Mouse (Mus musculus) kidney, adult 2 months (tissue): ENCODE data around the gene Acyp1. TPM values are rescaled to one million over a fixed set of nuclear protein-coding genes. Genes with fewer than 3 reads are reported as not detected.

Source experiments
- DNase-seq: peaks from one replicate; pipeline ENCODE4 v3.0.0; 2021
- H3K27ac ChIP-seq: fragments of 200-500 bp; 2 replicates; pipeline ENCODE4 v1.5.1; 2012; ENCODE audit warnings: low read depth, low read length, control low read depth, inconsistent platforms; ENCODE audit not compliant: insufficient read depth
- H3K27me3 ChIP-seq: fragments of 200-500 bp; replicated peaks from 2 replicates; pipeline ENCODE4 v1.6.1; 2012; ENCODE audit warnings: mild to moderate bottlenecking, moderate library complexity, low read length, inconsistent platforms; ENCODE audit not compliant: control insufficient read depth, insufficient read depth
- H3K36me3 ChIP-seq: fragments of 200-500 bp; 2 replicates; pipeline ENCODE4 v1.6.1; 2012; ENCODE audit warnings: mild to moderate bottlenecking, moderate library complexity, low read length, inconsistent platforms; ENCODE audit not compliant: control insufficient read depth, insufficient read depth
- H3K4me1 ChIP-seq: fragments of 200-500 bp; 2 replicates; pipeline ENCODE4 v1.6.1; 2011; ENCODE audit warnings: low read length; ENCODE audit not compliant: control insufficient read depth, insufficient read depth
- H3K4me3 ChIP-seq: fragments of 200-500 bp; 2 replicates; pipeline ENCODE4 v1.5.1; 2011; ENCODE audit warnings: mild to moderate bottlenecking, low read depth, low read length, control low read depth; ENCODE audit not compliant: insufficient read depth
- CTCF ChIP-seq: fragments of 200-500 bp; conservative IDR thresholded peaks from 2 replicates; pipeline ENCODE4 v1.5.1; 2011; ENCODE audit warnings: low read depth, mild to moderate bottlenecking, control low read depth, low read length, moderate library complexity, mixed read lengths; ENCODE audit not compliant: insufficient read depth, insufficient read length
- POLR2A ChIP-seq: fragments of 200-500 bp; IDR thresholded peaks from one replicate; pipeline ENCODE4 v1.6.1; 2011; ENCODE audit warnings: low read depth, low read length, control low read depth
- WGBS: fragments of 180-500 bp; shearing (Covaris S2); methylation state at CpG from one replicate; pipeline ENCODE4 v1.1.7; 2018; 5-methylcytosine and 5-hydroxymethylcytosine counted together
- polyA plus RNA-seq: library from polyadenylated mRNA; depleted of rRNA; stranded (reverse); fragments of >200 nt; gene quantifications from 2 replicates; pipeline ENCODE4 v1.2.3, GENCODE M21; 2012; rRNA removed

Acyp1 gene
- polyA plus RNA-seq, 1 experiment: 19.1 TPM

- Histone ChIP-seq H3K4me3 (no peak overlapping the region), H3K27me3 (no peaks in the 10 kb centered on the region), H3K36me3 (peaks cover 2% of the 10 kb centered on the region; the same call in 1 of the 2 replicates), H3K4me1 (no peaks in the 10 kb centered on the region), H3K27ac (peak overlapping the region; percentile 12; the same call in 1 of the 2 replicates)
- peak; percentile 26 for DNase-seq
- no peak for TF ChIP-seq CTCF
- 44% methylated on average over 15 of the region's 15 CpGs for WGBS
Measured at GRCm38 (mm10) chr12:85227876-85228599, 60.2 kb downstream of the Acyp1 start.

GRCm38 (mm10) chr12:85227227-85227626 lies 61.0 kb downstream of the Acyp1 start:
- Histone ChIP-seq H3K36me3 (peaks cover 2% of the 10 kb centered on the region; the same call in 1 of the 2 replicates), H3K27me3 (no peaks in the 10 kb centered on the region), H3K27ac (no peak overlapping the region), H3K4me1 (no peaks in the 10 kb centered on the region), H3K4me3 (no peak overlapping the region)
- DNase-seq: no peak
- WGBS: 54% methylated on average over 7 of the region's 7 CpGs
- TF ChIP-seq POLR2A: no peak
- no peak for TF ChIP-seq CTCF

Other genes starting within 250 kb of the Acyp1 start
- gene Prox2, start 177.7 kb downstream of the Acyp1 start, polyA plus RNA-seq: 2.0 and 2.4 TPM in 2 replicates
- gene Dlst, start 177.6 kb downstream of the Acyp1 start, polyA plus RNA-seq: 294 and 312 TPM in 2 replicates
- 0.89 and 0.98 TPM in 2 replicates for gene Rps6kl1, start 137.2 kb downstream of the Acyp1 start, polyA plus RNA-seq
- gene Pgf, start 110.6 kb downstream of the Acyp1 start, polyA plus RNA-seq: 1.1 and 1.2 TPM in 2 replicates
- gene Eif2b2, start 69.0 kb downstream of the Acyp1 start, polyA plus RNA-seq: 101 and 112 TPM in 2 replicates
- gene Mlh3, start 17.8 kb downstream of the Acyp1 start, polyA plus RNA-seq: 8.1 and 9.6 TPM in 2 replicates
- gene Zc2hc1c, start 153 bp upstream of the Acyp1 start, polyA plus RNA-seq: 2.8 and 3.2 TPM in 2 replicates
- gene Nek9, start 50.9 kb upstream of the Acyp1 start, polyA plus RNA-seq: 24.9 and 27.8 TPM in 2 replicates
- 144 and 190 TPM in 2 replicates for gene Tmed10, start 86.4 kb upstream of the Acyp1 start, polyA plus RNA-seq
- 1.2 and 1.3 TPM in 2 replicates for gene Fos, start 185.5 kb upstream of the Acyp1 start, polyA plus RNA-seq